Mouse (Mus musculus): Measurements from ENCODE around the gene Gcfc2.

Gene Gcfc2

DNA sequence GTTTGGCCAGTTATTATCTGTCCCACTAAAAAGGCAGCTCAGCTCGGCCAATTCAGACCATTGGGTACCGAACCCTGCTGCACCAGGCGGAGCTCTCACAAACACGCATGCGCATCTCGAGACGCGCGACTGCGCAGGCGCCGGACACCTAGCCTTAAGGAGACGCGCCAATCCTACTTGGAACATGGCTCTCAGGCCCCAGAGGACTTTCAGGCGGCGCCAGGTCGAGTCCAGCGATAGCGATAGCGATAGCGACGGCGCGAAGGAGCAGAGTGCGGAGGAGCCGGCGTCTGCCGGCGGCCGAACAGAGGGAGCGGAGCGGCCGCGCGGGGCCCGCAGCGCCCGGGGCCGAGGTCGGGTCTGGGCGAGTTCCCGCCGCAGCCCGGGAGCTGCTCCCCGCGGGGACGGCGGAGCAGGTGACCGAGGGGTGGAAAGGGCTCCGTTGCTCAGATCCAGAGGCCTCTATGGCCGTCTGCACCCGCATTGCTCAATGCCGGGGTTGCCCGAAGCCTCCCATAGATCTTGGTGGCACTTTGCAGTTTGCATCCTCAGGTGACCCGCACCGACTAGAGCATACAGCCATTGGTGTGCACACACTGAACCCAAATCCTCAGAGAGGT is at the start of gene Gcfc2:
Gene Gcfc2, plus strand, starts transcription at position 147 of the 620 bp plus-strand sequence.
- DNase-seq (ENCODE audit: low spot score): peak; percentile 94

DNA sequence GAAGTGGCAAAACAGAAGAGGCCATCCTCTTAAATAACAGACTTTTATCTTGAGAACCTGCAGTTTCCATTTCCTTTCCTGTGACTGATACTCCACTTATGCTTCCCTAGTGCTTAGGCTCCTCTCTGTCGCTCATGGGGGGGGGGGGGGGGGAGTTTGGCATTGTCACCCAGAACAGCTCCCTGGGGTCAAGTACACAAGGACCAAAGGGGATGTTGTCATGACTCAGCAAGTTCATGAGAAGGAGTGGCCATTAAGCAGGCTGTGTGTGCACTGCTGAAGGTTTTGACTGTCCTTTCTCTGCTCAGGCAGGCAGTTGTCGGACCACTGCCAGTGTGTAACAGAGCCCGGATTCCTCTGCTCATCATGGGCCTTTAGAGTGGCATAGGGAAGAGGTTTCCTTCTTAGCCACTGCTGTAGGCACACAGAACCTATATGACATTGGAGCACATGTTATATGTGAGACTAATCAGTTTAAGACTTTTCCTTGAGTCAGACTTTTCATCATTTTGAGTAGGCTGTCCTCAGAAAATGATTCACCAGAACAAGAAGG is 27.7 kb upstream of the Gcfc2 start:
- DNase-seq (ENCODE audit: low spot score): no peak

GRCm38 (mm10) chr6:81910302-81910855 is 13.1 kb upstream of the Gcfc2 start:
- DNase-seq (ENCODE audit: low spot score): no peak

DNA sequence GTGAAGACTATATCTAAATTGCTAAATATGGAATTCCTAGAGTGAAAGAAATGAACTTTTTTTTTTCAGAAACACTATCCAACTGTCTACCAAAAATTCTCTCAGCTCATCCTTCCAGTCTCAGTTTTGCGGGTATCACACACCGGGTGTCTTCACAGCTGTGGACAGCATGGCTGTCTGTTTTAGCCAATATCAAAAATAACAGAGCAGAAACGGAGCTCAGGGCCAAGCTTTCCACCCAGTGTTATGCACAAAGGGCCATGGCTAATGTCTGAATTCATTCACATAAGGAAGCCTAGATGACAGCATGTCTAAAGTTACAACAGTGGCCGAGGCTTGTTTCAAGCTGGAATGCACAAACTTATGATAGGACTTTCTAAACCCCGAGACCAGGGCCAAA is 12.2 kb upstream of the Gcfc2 start:
- no peak for DNase-seq (ENCODE audit: low spot score)

- DNase-seq (ENCODE audit: low spot score): no peak
Measured at GRCm38 (mm10) chr6:81911713-81912112, 11.8 kb upstream of the Gcfc2 start.

DNA sequence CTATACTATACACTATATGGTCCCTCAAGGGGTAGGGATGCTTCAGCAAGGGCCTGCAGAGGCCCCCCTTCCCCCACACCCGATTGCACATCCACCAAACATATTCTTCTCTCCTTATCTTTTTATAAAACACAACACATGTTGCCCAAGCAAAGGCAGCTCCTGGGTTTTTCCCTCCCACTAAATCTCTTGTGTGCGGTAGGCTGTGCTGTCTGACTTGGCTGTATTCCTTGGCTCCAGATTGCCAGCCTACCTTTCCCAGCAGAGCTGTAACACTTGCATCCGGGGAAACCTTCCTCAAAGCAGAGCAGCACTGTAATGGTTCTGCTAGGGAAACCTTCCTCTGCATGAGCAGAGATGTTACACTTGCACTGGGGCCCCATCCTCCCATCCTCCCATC is 11.3 kb upstream of the Gcfc2 start:
- DNase-seq (ENCODE audit: low spot score): no peak

DNA sequence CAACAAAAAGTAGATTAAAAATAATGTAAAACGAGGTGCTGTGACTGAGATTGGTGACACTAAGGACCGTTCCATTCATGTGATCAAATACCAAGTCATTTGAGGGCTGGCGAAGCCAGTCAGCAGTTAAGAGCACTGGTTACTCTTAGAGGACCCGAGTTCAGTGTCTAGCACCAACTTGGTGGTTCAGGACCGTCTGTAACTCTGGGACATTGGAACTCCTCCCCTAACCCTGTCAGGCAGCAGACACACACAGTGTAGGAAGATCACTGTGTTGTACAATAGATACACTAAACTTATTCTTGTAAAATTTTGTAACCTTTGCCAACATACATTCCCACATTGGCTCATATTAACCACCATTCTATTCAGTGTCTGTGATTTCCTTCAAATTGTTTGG is 835 bp downstream of the Gcfc2 start:
- no peak for DNase-seq (ENCODE audit: low spot score)

GRCm38 (mm10) chr6:81929402-81929801 is 5.9 kb downstream of the Gcfc2 start:
- DNase-seq (ENCODE audit: low spot score): no peak

DNA sequence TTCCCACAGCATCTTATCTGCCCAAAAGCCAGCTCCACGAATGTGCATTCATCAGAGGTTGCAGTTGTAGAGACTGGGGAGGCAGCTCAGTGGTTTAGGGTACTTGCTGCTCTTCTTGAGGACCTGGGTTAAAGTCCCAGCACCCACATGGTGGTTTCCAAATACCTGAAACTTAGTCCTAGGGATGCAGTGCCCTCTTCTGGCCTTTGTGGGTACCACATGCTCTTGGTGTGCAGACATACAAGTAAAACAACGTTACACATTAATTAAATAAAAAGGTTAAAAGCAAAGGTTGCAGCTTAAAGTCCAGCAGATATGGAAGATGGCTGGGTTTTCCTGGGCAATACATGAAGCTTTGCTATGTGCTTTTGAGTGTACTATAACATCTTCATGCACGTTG is 9.8 kb downstream of the Gcfc2 start:
- no peak for DNase-seq (ENCODE audit: low spot score)

- no peak for DNase-seq (ENCODE audit: low spot score)
Measured at GRCm38 (mm10) chr6:81941718-81942117, 18.2 kb downstream of the Gcfc2 start.

GRCm38 (mm10) chr6:81943281-81943680 is 19.8 kb downstream of the Gcfc2 start:
- no peak for DNase-seq (ENCODE audit: low spot score)

GRCm38 (mm10) chr6:81944432-81944831 is 21.0 kb downstream of the Gcfc2 start:
- DNase-seq (ENCODE audit: low spot score): no peak

DNA sequence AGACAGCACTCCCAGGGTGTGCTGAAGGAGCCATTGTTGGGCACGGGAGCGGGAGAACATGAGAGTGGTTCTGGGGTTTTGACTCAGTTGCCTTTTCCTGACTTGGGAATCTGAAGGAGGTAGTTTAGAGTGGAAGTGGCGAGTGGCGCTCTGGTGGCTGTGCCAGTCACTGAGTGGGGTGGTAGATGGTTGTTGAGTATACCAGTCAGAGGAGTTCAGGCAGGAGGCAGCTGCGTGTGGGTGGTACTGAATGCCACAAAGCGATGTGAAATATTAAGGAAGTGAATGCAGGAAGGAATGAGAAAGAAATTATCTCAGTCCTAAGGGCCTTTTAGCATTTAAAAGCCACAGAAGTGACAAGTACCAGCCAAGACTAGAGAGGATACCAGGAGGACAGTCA is 23.4 kb downstream of the Gcfc2 start:
- no peak for DNase-seq (ENCODE audit: low spot score)

GRCm38 (mm10) chr6:81955133-81955532 is 31.7 kb downstream of the Gcfc2 start:
- peak; percentile 21 for DNase-seq (ENCODE audit: low spot score)

GRCm38 (mm10) chr6:81956399-81956798 is 32.9 kb downstream of the Gcfc2 start:
- no peak for DNase-seq (ENCODE audit: low spot score)

DNA sequence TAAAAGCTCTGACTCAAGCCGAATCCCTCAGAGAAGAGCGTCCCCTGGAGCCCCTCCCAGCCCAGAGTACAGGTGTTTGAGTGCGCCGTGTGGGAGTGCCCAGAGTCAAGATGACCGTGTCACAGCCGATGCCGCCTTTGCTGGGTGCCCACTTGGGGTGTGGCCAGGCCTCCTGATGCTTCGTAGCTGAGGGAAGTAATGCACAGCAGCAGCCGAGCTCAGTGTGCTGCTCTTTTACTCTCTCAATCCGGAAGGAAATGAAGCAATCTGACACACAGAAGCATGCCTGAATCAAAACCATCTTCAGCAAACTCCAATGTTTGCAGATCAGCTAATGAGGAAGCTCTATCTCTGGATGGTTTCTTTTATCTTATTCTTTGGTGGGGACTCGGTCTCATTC is 34.5 kb downstream of the Gcfc2 start:
- DNase-seq (ENCODE audit: low spot score): no peak

DNA sequence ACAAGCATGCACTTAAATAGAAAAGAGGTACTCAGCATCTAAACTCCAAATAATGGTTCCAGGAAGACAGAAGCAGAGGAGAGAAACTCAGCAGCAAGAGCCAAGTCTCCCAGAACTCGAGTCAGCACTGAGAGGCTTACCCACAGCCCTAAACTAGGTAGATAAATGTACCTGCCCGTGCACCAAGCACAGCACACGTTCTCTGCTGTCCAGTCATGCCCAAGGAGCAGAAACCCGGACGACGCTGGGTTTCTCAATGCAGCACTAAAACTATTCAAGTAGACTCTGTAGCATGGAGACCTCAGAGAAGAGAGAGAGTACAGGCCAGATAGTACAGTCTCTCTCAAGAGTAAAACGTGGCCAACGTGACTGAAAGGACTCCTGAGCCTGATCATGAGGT is 36.4 kb downstream of the Gcfc2 start:
- DNase-seq (ENCODE audit: low spot score): no peak

- no peak for DNase-seq (ENCODE audit: low spot score)
Measured at GRCm38 (mm10) chr6:81960284-81960683, 36.8 kb downstream of the Gcfc2 start.

- peak; percentile 93 for DNase-seq (ENCODE audit: low spot score)
Measured at GRCm38 (mm10) chr6:81965296-81966067, 42.0 kb downstream of the Gcfc2 start, which contains the start of gene Mrpl19. Mrpl19 (minus strand) TSS chr6:81965958.

DNA sequence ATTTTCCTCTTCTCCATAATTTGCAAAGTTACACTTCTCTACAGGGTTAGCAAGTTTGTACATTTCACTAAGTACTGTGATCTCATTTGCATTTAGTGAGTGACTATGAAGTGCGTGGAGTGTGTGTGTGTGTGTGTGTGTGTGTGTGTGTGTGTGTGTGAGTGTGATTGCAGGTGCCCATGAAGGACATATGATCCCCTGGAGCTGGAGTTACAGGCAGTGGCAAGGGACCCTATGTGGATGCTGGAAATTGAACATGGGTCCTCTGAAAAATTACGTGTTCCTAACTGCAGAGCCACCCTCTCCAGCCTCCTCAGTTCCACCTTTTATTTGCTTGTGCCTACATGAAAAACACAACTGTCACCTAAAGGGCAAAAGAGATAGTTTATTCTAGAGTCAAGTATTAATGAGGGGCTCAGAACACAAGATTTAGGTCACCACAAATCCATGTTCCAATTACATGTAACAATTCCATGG is 42.6 kb downstream of the Gcfc2 start:
- DNase-seq (ENCODE audit: low spot score): no peak

- no peak for DNase-seq (ENCODE audit: low spot score)
Measured at GRCm38 (mm10) chr6:81971196-81971595, 47.7 kb downstream of the Gcfc2 start.

DNA sequence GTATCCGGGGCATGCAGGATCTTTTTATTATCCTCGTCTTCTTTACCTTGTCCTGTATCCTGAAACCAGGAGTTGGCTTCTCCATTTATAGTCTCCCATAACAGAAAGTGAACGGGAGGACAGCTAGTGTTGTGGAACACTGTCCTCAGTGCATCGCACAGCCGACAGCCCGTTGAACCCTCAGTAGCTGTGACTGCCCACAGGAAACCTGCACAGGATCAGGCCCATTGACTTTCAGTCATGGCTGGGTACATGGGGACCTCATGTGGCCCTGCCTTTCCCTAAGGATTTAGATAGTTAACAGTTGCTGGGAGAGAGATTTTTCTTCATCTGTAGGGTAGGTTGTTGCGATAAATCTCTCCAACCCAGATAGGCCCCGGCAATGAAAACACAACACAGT is 49.1 kb downstream of the Gcfc2 start:
- no peak for DNase-seq (ENCODE audit: low spot score)

Data from lung, postnatal 25 days (tissue).